Mouse (Mus musculus): ENCODE data around the gene Gprin3.
"Not testable (repeated sequence)": the region's sequence is repeated elsewhere in the genome, so short reads cannot be mapped to it uniquely, and the experiment has no call there.

Gprin3 gene

DNA sequence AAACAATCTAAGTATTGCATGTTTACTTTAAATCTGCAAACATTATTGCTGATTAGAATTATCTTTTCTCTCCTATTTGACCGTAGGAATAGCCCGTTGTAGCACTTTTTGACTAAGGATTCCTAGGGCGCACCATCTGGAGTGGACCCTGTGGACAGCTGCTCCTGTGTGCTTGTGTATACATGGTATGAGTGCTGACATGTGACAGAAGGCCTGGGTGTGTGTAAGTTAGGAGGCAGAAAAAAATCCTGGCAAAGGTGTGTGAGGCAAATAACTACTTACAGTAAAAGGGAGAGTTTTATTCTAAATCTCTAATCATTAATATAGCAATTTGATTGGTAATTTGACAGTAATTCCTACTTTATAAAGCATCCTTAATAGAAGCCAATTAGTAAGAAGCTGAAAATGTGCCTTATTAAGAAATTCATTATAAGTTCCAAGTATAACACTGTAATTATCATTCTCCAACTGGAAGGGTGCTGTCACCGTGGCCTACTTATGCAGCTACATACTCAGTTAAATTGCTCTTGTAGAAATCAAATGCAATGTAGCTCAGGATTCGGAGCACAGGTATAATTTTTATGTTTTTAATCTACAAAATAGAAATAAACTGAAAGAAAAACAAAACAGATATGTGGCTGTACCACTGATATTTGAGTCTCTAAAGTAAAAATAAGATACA lies 74.8 kb downstream of the Gprin3 start:
- DNase-seq (ENCODE audit: low read depth, low spot score): peak; percentile 89

DNA sequence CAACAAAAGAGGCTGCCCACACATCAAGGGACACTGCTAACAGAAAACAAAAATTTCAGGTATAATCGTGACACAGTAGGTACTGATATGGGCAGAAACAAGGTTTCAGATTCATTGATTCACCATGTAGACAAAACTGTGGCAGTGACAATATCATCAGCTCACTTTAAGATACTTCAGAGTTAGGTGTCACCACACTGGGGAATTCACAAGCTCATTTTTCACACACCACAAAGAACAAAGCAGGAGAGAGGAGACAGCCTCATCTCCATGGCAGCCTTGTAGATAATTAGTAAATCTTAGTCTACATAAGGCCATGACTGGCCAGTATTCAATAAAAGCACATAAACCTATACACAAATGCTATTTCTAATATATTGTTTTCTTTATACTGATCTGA lies 77.4 kb downstream of the Gprin3 start:
- no peak for DNase-seq (ENCODE audit: low read depth, low spot score)

DNA sequence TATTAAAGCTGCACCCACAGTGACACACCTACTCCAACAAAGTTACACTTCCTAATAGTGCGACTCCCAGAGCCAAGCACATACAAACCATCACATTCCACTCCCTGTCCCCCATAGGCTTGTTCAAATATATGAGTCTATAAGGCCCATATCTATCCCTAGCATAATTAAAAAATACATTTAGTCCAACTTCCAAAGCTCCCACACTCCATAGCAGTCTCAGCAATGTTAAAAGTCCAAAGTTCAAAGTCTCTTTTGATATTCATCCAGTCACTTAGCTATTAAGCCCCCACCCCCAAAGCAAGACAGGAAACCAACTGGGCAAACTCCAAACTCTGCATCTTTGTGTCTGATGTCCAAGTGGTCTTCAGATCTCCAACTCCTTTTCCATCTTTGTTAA lies 84.9 kb downstream of the Gprin3 start:
- DNase-seq (ENCODE audit: low read depth, low spot score): no peak

DNA sequence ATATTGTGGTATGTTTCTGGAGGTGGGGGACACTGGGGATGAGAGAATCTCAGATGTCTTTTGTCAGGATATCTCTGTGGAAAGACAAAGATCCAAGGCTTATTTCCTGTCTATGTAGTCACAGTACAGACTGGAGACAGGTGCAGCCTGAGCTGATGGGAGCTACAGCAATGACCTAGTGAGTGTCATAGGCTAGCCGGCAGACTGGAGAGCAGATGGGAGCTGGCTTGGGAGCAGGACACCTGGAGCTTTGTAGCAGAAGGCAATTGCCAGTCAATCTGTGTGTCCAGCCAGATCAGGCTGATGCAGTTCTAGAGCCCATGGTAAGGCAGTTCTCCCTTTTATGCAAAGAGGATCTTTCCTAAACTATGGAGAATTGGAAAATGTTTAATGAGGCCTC lies 97.8 kb downstream of the Gprin3 start:
- peak; percentile 98 for DNase-seq (ENCODE audit: low read depth, low spot score)

DNA sequence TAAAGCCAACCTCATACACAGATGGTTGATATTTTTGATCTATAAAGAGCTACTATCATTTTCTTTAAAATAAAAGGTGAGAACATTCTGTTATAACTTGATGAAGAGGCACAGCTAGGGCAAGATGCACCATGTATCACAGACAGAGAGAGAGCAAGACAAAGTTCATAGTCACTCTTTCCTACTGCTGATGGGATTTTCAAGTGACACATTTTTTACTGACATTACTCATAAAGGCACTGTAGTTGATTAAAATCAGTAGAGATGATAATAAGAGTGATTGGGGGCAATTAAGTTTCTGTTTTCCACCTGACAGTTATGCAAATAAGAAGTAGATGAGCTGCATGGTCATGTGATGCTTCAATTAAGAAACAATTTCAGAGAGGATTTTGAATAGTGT lies 110.2 kb downstream of the Gprin3 start:
- DNase-seq (ENCODE audit: low read depth, low spot score): no peak

DNA sequence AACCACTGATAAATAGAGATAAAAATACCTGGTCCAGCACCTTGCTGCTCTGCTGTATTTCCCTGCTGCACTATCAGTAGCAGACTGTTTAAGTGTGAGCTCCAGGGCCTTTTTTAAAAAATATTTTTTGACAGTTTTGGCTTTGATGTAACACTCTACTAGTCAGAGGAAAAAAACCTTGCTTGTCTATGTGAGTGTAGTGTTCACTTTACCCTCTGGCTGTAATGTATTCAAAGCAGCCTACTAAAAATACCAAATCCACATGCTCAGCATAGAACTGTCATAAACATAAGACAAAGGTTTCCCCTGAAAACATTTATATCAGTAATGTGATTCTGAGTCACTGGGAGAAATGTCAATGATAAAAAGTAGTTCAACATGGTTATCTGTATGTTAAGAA lies 111.0 kb downstream of the Gprin3 start:
- peak; percentile 19 for DNase-seq (ENCODE audit: low read depth, low spot score)

DNA sequence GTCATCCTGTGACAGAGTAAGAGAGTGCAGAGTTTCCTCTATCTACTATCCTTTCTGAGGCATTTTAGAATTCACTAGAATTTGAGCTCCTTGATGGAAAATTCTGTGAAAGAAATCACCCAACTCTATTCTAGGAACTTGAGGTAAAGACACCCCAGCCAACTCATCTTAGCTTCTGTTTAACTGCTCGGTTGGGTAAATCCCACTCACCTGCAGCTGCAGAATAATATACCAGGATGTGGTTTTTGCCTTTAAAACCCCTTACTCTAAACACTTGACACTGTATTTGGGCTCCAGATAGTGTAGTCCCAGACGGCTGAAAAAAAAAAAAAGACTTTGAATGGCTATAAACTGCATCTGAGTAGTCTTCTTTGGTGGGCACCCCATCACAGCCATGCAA lies 112.9 kb downstream of the Gprin3 start:
- no peak for DNase-seq (ENCODE audit: low read depth, low spot score)

DNA sequence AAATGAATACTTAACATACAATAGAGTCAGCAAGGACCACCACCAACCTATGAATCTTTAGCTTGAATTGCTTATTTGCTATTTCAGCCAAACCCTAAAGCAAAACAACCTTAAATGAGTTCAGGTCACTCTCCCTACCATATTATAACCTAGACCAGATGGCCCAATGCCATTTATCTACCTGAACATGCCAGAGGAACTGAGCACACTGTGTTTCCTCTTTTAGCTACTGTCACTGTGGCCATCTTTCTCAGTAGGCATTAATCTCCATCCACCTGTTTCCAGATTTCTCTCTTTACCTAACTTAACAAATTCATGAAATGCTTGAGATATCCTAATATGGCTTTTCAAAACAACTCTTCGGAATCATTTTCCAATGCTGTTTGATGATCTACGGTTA lies 114.9 kb downstream of the Gprin3 start:
- DNase-seq (ENCODE audit: low read depth, low spot score): peak; percentile 59

DNA sequence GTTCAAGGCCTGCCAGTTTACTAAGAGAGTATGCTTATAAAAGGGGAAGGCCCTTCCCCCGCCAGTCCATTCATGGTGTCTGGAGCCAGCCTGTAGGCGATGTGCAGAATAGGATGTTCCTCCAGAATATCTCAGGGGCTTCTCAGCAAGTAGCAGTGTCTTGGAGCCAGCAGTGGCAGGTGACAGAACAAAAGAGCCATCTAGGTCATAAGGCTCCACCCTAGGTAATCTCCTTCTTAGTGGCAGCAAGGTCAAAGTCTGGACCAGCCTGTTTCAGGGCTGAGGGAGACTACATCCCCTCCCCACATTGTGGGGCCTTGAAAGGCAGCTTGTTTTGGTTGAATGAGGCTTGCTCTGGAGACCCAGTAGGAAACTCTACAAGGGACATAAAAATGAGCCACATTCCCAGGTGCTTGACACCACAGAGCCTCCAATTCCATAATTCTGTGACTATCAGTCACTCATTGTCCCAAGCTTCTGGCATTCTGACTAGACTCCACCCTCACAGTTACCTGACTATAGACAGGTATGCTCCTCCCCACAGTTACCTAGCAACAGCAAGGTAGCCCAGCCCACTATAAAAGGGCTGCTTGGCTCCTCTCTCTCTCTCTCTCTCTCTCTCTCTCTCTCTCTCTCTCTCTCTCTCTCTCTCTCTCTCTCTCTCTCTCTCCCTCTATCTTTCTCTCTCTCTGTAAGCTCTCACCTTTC lies 121.7 kb downstream of the Gprin3 start:
- not testable (repeated sequence) for DNase-seq (ENCODE audit: low read depth, low spot score)

DNA sequence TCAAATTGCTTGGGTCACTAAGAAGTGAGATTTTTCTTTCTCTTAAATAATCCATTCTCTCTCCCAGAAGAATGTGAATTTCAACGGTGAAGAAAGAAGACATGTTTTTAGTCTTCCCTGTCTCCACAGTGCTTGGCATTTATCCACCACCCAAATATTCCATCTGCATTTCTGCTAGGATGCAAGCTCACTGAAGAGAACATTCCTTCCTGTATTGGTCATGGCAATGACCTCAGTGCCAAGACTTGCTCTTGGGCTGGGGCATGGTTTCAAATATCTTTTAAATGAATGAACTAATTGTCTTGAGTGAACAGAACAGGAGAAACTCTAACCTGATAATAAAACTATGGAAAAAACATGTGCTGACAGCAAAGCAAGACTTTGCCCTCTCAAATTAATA lies 123.1 kb downstream of the Gprin3 start:
- peak; percentile 77 for DNase-seq (ENCODE audit: low read depth, low spot score)
